12 mouse cellular contexts compared by ENCODE assay signal in the genomic region with DNA sequence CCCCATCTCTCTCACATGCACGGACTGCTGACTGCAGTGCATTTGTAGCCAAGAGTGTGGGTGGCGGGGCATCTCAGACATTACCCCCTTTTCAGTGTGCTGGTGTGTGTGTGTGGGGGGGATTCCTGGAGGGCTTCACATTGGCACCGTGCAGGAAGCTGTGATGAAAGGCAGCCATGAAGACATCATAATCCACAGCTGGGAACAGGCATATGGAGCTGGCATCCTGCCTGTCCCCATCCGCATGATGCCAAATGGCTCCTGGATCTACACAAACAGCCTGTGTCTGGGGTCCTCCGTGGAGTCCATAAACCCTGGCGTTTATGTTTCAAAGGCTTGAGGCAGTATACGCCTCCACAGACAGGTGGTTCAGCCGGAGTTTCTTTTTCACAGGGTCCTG.
A peak's percentile ranks its signal among the peaks of the same experiment; 100 is the strongest.
DNase-seq lines count a peak whose midpoint lies in the region; ATAC-seq and TF ChIP-seq lines count a peak whose summit lies in the region.
"Had no signal": no experiment of that assay in that cellular context is flagged by ENCODE, and none has a peak within 500 bp of the region (broad histone marks: within the 10 kb centered on the region; RNA-seq: fewer than 3 reads in every experiment).

No protein-coding gene starts in this region.

- no peak overlapping the region for H3K9ac ChIP-seq in lung, embryonic 15.5 days
- H3K9ac ChIP-seq in hindbrain, postnatal 0 days (replicated peaks; ENCODE audit: low read length): no peak overlapping the region
- H3K9ac ChIP-seq in midbrain, embryonic 14.5 days (replicated peaks; ENCODE audit: low read length): no peak overlapping the region
- H3K9ac ChIP-seq: heart, embryonic 12.5 days; intestine, embryonic 15.5 days had no signal

- H3K4me3 ChIP-seq in lung, embryonic 15.5 days: no peak overlapping the region
- H3K4me3 ChIP-seq in lung, adult 2 months (replicated peaks; ENCODE audit: extremely low read depth, low read depth, low read length): no peak overlapping the region
- no peak overlapping the region for H3K4me3 ChIP-seq in hindbrain, postnatal 0 days (ENCODE audit: low read length)
- H3K4me3 ChIP-seq in midbrain, embryonic 14.5 days (replicated peaks; ENCODE audit: low read depth, low read length): no peak overlapping the region
- H3K4me3 ChIP-seq: heart, embryonic 12.5 days; intestine, embryonic 15.5 days had no signal

- TF ChIP-seq POLR2A in lung, adult 2 months (IDR thresholded peaks at IDR 0.05; ENCODE audit: borderline replicate concordance, extremely low read depth, low read depth, low read length): no peak

- H3K27me3 ChIP-seq in lung, embryonic 15.5 days: no peaks in the 10 kb centered on the region
- no peaks in the 10 kb centered on the region for H3K27me3 ChIP-seq in hindbrain, postnatal 0 days (ENCODE audit: insufficient read depth, low read length)
- no peaks in the 10 kb centered on the region for H3K27me3 ChIP-seq in midbrain, embryonic 14.5 days (ENCODE audit: control insufficient read depth, insufficient read depth, low read length)
- H3K27me3 ChIP-seq: heart, embryonic 12.5 days; intestine, embryonic 15.5 days had no signal

- H3K9me3 ChIP-seq in lung, embryonic 15.5 days: no peaks in the 10 kb centered on the region
- H3K9me3 ChIP-seq in hindbrain, postnatal 0 days (ENCODE audit: low read length): no peaks in the 10 kb centered on the region
- H3K9me3 ChIP-seq in midbrain, embryonic 14.5 days (ENCODE audit: control insufficient read depth, low read length): no peaks in the 10 kb centered on the region
- H3K9me3 ChIP-seq: heart, embryonic 12.5 days; intestine, embryonic 15.5 days had no signal

- H3K27ac ChIP-seq in lung, embryonic 15.5 days: peak overlapping the region; percentile 30
- H3K27ac ChIP-seq in hindbrain, postnatal 0 days: no peak overlapping the region
- H3K27ac ChIP-seq in midbrain, embryonic 14.5 days (replicated peaks; ENCODE audit: low read depth, low read length): no peak overlapping the region; the same call in 1 of the 2 replicates
- H3K27ac ChIP-seq: intestine, embryonic 15.5 days had no signal

- H3K4me1 ChIP-seq in lung, embryonic 15.5 days: peaks cover 30% of the 10 kb centered on the region
- no peaks in the 10 kb centered on the region for H3K4me1 ChIP-seq in lung, adult 2 months (ENCODE audit: control insufficient read depth, insufficient read depth, low read length)
- H3K4me1 ChIP-seq in hindbrain, postnatal 0 days (ENCODE audit: insufficient read depth, low read length): peaks cover 13% of the 10 kb centered on the region
- peaks cover 20% of the 10 kb centered on the region for H3K4me1 ChIP-seq in midbrain, embryonic 14.5 days (ENCODE audit: control insufficient read depth, insufficient read depth, low read length)

- DNase-seq in cerebellum, postnatal 4 days (ENCODE audit: low spot score in 2 of 2): peak; percentile 50 to 70
- DNase-seq in cerebellum, adult 8-10 months: no peak
- no peak for DNase-seq in lung, adult 2 months
- peak; percentile 74 for DNase-seq in hindbrain, postnatal 0 days (ENCODE audit: low spot score)
- DNase-seq in midbrain, embryonic 14.5 days: peak; percentile 56
- DNase-seq in adrenal gland, adult 18-20 months (ENCODE audit: low spot score in 2 of 2): no peak
- no peak for DNase-seq in ovary, postnatal 14 days (ENCODE audit: low spot score)
- DNase-seq: adrenal gland, adult 8-10 months; cerebellum, adult 9-10 months had no signal

- 48% methylated on average over 8 of the region's 8 CpGs for WGBS in lung, embryonic 15.5 days
- WGBS in lung, adult 2 months: 76% methylated on average over 8 of the region's 8 CpGs
- 27% methylated on average over 8 of the region's 8 CpGs for WGBS in hindbrain, postnatal 0 days
- WGBS in midbrain, embryonic 14.5 days: 78% methylated on average over 8 of the region's 8 CpGs

- TF ChIP-seq CTCF in lung, adult 2 months (IDR thresholded peaks at IDR 0.05; ENCODE audit: insufficient read depth, low read length): no peak
- TF ChIP-seq CTCF in hindbrain, postnatal 0 days (IDR thresholded peaks at IDR 0.05; ENCODE audit: low read depth): no peak

- ATAC-seq in lung, embryonic 15.5 days (ENCODE audit: borderline replicate concordance, extremely low read depth, low FRiP score, low TSS enrichment): peak; percentile 51
- ATAC-seq in hindbrain, postnatal 0 days: peak; percentile 73
- no peak for ATAC-seq in midbrain, embryonic 14.5 days (ENCODE audit: low FRiP score, low TSS enrichment)
- ATAC-seq: intestine, embryonic 15.5 days had no signal

- H3K36me3 ChIP-seq in lung, embryonic 15.5 days: no peaks in the 10 kb centered on the region
- H3K36me3 ChIP-seq in hindbrain, postnatal 0 days (ENCODE audit: insufficient read depth, low read length): no peaks in the 10 kb centered on the region
- H3K36me3 ChIP-seq in midbrain, embryonic 14.5 days (ENCODE audit: control insufficient read depth, insufficient read depth, low read length): no peaks in the 10 kb centered on the region
- H3K36me3 ChIP-seq: heart, embryonic 12.5 days; intestine, embryonic 15.5 days had no signal

- H3K4me2 ChIP-seq in lung, embryonic 15.5 days: no peak overlapping the region
- H3K4me2 ChIP-seq in hindbrain, postnatal 0 days (ENCODE audit: low read depth, low read length): no peak overlapping the region
- no peak overlapping the region for H3K4me2 ChIP-seq in midbrain, embryonic 14.5 days (ENCODE audit: low read length)
- H3K4me2 ChIP-seq: heart, embryonic 12.5 days; intestine, embryonic 15.5 days had no signal

Comparison
In these comparisons a context has a peak if more than half of its experiments do, and no peak if none do; other contexts are left out.
1. DNase-seq: peak in cerebellum, postnatal 4 days (2 of 2), hindbrain, postnatal 0 days (single experiment) and midbrain, embryonic 14.5 days (single experiment); none in cerebellum, adult 8-10 months (single experiment), lung, adult 2 months (single experiment), adrenal gland, adult 18-20 months (0 of 2) and ovary, postnatal 14 days (single experiment).